Mouse (Mus musculus) kidney, postnatal 25 days (tissue): ENCODE measurements at regions not wholly inside any gene's neighbourhood (a gene's known extent, or its start where the extent isn't known, plus 50 kb on each side); places are given as distances from the start of the nearest gene placed in this dataset.
A peak's percentile ranks its signal among the peaks of the same experiment; 100 is the strongest.

Source experiments
- DNase-seq, 2 experiments: peaks; one replicate each; pipeline ENCODE4 v3.0.0; 2021; ENCODE audit warnings: mixed read lengths in 2 of 2

DNA sequence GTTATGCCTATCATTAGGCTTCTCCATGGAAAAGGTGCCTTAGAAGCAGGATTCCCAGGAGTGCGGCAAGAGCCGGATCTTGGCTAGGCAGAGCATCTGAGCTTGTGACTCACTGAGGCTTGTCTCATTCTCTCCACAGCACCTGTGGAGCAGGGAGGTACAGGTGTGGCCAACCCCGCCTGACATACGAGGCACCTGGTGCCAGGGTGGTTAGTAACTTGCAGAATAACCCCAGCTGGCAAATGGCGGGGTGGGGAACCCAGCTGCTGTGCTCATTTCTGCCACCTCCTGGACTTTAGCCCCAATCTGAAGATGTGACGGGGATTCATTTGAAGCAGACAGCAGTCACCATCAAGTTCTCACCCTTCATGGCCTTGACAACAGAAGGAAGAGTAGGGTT, 96.2 kb downstream of the Pdgfra start:
- DNase-seq: no peak

- DNase-seq: no peak
Measured at GRCm38 (mm10) chr5:75249671-75250070, 97.6 kb downstream of the Pdgfra start.

GRCm38 (mm10) chr5:75253349-75253748, 101.3 kb downstream of the Pdgfra start:
- peak in 1 of 2 experiments; percentile 40 for DNase-seq

DNA sequence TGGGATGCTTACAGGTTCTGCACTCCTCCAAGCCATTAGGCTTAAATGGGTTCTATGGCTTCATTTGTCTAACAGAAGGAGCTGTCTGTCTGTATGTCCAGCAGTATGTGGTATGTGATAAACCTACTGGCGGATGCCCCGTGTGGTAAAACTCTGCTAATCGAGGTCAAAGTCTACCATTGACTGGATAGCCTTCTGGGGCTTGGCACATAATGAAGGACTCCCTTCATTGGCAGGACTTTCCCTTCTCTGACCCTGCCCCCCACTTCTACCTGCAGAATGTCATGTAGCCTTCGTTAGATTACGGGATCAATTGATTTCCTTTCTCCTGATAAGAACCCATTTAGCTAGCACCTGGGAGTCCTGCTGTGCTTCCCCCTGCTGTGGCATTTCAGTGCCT, 101.7 kb downstream of the Pdgfra start:
- DNase-seq: no peak

- peak; percentile 22 to 52 for DNase-seq
Measured at GRCm38 (mm10) chr5:75256186-75256585, 104.1 kb downstream of the Pdgfra start.

DNA sequence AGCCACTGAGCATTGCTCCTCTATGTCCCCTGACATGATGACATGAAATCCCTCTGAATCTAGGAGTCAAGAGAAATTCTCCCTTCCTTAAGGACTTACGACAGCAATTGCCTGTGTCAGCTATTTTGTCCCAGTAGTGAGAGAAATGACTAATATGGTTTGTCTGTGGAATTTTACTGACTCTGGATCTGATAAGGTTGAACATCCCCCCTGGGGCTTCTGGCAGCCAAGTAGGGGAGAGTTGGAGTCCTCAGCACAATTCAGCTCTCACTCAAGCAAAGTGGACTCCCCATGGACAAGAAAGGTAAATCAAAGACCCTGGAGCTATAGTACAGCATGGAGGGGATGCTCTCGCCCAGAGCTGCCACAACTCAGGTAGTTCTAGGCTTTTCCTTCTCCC, 105.0 kb downstream of the Pdgfra start:
- no peak for DNase-seq

DNA sequence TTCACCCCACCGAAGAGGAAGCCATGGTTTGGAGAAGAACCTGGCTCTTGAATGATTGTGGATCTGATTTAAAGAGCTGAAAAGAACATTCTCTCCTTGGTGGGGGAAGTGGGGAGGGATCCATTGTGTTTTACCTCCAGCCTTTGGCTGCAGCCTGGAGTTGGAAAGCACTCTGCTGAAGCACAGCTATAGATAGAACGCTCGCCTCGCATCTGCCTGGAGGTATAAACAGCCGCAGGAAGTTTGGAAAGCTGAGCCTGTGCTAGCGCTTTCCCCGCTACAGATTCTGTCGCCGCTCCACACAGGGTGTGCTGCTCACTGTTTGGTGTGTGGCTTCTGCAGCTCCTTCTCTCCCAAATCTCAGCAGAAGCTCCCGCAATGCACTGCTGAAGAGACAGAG, 108.2 kb downstream of the Pdgfra start:
- no peak for DNase-seq

DNA sequence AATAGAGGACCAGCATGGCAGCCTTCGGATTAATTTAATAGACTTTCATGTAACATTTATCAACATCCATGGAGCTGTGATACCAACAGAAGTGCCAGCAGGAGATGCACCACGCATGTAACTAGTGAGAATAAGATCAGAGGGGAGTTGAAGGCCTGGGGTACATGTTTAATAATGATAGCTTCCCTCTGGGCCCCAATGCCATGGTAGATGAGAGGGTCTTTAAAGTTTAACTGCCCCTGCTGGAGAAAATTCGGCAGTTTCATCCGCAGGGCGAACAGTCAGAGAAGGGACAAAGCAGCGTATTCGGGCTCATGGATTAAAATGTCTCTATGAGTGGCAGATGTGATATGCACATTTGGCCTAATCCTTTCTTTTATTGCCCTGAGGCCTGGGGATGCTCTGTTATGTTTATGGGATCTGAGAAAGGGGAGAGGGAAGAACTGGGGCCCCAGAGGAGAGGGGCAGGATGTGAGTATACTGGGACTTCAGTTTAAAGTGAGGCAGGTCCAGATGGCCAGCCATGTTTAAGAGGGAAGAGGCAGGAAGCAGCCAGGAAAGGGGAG, 114.1 kb downstream of the Pdgfra start:
- no peak for DNase-seq

DNA sequence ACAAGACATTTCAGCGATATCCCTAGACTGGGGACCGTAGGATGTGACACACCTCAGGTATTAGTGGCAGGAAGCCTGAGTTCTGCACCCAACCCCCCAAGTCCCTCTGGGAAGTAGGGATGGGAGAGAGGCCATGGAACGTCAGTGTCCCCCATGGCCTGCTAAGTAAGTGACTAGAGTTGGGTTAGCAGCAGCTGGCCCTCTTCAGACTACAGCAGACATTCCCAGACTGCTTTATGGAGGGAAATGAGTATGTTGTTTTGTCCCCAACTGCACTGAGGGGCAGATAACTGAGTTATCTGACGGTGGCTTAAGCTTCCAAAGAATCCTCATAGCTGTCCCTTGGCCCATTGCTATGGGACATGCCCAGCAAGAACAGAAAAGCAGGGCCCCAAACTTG, 114.8 kb downstream of the Pdgfra start:
- no peak for DNase-seq

- DNase-seq: no peak
Measured at GRCm38 (mm10) chr5:75267766-75268165, 115.7 kb downstream of the Pdgfra start.

DNA sequence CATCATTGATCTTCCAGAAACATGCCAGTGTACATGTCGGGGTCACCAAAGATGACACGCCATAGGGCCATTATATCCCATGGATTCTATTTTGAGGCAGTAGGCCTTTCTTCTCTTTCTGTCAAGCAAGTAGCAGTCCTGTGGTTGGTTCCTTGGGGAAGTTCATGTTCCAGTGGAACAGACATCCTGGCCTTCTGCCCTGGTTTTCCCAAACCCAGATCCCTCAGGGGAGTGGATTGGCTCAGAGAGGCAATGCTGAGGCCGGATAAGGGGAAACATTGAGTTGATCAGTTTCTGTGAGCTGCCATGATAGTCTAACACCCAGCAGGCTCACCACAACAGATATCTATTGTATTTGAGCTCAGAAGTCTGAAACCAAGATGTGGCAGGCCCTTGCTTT, 125.9 kb downstream of the Pdgfra start:
- no peak for DNase-seq

DNA sequence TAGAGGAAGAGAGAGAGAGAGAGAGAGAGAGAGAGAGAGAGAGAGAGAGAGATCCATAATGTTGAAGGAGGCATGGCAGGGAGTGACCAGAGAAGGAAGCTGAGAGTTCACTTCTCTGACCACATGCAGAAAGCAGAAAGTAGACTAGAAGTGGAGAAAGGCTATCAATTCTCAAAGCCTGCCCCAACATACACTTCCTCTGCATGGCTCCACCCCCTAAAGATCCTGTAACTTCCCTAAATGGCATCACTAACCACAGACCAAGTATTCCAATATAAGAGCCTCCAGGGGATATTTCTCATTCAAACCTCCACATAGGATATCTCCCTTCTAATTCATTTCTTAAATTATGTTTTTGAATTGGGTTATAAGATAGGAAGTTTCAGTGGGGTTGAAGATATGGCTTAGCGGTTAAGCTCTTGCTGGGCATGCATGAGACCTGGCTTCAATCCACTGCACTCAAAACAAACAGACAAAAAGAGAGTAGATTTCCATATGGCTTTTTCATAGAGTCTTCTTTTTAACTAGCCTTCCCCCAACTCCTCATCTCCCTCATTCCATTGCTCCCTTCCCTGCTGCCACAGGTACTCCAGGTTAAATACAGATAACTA, 127.6 kb downstream of the Pdgfra start:
- DNase-seq: no peak

DNA sequence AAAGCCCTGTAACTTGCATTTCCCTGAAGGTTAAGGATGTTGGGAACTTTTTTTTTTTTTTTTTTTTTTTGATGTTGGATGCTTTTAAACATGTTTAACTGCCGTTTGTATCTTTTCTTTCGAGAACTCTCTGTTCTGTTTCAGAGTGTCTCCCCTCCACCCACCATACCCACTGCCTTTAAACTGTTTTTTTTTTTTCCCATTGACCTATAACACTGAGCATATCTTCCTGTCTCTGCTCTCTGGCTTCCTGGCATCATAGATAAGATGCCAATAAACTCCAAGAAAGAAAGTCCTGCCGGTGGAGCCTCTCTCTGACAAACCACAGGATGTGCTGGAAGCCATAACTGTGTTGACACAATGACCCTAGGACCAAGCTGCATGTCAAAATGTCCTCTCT, 128.6 kb downstream of the Pdgfra start:
- DNase-seq: no peak

GRCm38 (mm10) chr5:75281510-75281909, 129.4 kb downstream of the Pdgfra start:
- DNase-seq: no peak

- DNase-seq: no peak
Measured at GRCm38 (mm10) chr5:75282617-75283016, 130.5 kb downstream of the Pdgfra start.

GRCm38 (mm10) chr5:75283841-75284240, 131.7 kb downstream of the Pdgfra start:
- no peak for DNase-seq

DNA sequence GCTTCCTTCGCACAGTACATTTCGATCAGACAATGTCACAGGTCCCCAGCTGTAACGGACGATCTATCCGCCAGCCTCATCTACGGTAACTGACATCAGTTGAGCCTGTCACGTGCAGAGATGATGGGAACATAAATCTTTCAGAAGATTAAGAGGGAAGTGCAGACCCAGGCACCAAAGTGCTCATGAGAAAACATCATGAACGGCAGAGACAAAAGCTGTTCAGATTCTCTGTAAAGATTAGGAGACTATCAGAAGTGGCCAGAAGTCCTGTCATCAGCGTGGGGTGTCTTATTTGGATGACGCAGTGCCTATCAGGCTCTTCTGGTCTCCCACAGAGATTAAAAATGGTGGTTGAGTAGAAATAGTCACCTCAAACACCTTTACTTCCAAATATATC, 133.9 kb downstream of the Pdgfra start:
- no peak for DNase-seq

DNA sequence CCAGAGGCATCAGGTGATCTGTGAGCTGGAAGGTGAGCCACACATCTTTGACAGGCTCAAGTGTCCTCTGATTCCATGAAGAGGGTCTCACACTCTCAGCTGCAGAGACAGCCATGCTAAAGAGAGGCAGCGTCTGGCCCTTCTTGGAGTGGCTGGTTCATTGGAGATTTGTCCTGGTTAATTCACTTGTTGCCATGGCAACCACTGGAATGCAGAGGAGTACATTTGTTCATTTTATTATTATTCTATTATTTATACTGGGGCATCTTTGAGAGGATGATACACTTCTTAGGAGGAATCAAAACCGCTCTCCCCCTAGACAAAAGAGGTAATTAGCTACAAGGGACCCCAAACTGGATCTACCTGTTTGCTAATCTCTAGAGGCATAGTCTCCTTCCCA, 143.6 kb downstream of the Pdgfra start:
- no peak for DNase-seq

GRCm38 (mm10) chr5:75312897-75313296, 160.8 kb downstream of the Pdgfra start:
- DNase-seq: no peak

- no peak for DNase-seq
Measured at GRCm38 (mm10) chr5:75315956-75316355, 163.9 kb downstream of the Pdgfra start.

- no peak for DNase-seq
Measured at GRCm38 (mm10) chr5:75320536-75320935, 168.4 kb downstream of the Pdgfra start.

DNA sequence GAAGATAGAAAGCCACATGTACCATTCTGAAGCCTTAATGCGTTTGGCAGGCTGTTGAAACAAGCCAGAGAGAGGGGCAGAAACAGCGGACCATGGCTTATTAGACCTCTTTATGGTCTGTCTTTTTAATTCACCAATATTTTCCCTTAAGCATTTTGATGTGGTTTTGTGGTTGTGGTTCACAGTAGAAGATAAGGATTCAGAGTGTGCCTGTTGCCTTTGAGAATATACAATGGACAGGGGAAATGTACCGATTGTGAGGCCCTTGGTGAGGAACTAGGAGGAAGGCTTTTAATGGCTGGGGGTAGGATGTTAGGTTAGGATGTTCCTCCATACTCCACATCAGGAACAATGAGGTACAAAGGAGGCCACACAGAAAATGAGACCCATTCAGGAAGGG, 182.0 kb downstream of the Pdgfra start:
- DNase-seq: no peak

DNA sequence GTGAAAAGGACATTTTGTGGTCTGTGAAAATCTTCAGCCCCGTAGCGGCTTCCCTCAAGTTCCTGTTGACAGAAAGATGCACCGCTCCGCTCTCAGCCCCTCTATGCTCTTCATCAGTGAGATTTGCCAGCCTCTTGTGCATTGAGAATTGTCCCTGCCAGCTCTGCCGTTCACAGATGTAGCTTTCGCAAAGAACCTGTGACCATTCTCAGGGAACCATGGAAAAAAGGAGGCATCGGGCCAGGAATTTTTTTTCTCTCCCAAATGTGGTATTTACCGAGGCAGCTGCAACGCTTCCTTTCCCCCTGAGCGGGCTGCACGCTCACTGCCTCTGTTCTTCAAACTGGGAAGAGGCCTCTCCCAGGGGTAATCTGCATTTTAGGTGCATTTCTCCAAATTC, 184.4 kb downstream of the Pdgfra start:
- no peak for DNase-seq

DNA sequence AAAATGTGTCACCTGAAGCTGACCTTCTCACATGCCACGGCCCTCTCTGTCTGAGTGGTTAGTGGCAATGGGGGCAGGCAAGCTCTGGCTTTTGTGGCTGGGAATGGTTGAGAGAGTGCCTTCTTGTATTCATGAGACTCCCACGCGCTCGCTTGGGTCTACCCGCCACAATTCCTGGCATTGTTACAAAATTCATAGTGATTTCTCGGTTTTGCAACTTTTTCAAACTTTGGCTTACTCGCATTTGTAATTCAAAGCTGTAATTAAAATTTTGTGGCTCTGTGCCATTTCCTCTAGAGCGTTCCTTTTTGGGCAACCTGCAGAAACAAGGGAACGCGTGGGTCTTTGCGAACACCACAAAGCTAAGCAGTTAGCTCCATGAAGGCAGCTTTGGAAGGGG, 186.3 kb downstream of the Pdgfra start:
- no peak for DNase-seq

GRCm38 (mm10) chr5:75342599-75342998, 190.5 kb downstream of the Pdgfra start:
- DNase-seq: no peak
